Mouse (Mus musculus) ES-Bruce4 (cell line): Measurements from ENCODE around the gene Dnlz.

Experiments used
- CTCF ChIP-seq: IDR thresholded peaks from one replicate; pipeline ENCODE4 v1.8.1; 2011; ENCODE audit warnings: low read depth, low read length
- POLR2A ChIP-seq: IDR thresholded peaks from one replicate; pipeline ENCODE4 v1.8.1; 2011; ENCODE audit warnings: low read length; ENCODE audit not compliant: insufficient read depth

GRCm38 (mm10) chr2:26353066-26353980, 1.4 kb upstream of the Dnlz start:
- TF ChIP-seq POLR2A (no peak), CTCF (no peak)
